Mouse (Mus musculus): ENCODE measurements around the gene Adam19.
"Not testable (repeated sequence)": the region's sequence is repeated elsewhere in the genome, so short reads cannot be mapped to it uniquely, and the experiment has no call there.

The Adam19 gene

DNA sequence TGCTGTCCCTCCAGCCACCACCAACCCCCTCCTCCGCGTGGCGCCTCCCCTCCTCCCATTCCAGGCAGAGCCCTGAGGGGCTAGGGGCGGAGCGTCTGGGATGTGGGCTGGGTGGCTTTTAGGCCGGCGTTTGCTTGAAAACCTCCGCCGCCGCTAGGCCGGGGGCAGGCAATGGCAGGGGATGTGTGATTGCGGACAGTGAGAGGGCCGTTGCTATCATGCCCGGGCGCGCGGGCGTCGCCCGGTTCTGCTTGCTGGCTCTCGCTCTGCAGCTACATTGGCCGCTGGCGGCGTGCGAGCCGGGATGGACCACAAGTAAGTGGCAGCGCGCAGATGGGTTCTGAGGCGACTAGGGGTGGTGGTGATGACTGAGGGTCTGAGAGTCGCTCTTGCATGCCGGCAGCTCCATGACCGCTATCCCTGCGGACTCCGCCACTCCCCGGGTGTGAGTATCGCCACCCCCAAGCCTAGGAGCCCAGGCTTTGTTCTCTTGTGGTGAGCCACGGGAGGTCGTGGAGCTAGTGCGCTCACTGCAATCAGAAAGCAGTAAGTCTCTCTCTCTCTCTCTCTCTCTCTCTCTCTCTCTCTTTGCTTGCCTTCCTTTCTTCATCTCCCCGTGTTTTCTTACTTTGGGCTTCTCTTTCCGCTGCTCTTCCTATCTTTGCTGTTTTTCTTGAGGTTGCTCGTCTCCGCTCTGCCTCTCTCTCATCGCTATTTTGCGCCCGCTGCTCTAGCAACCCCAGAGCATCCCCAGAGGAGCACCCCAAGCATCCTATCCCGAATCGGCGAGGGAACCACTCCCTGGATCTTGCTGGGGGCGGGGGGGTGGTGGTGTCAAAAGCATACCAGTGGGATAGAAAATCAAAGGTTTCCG is at the start of gene Adam19:
Gene Adam19, plus strand, starts transcription at position 97 of the 874 bp plus-strand sequence.
- peak; percentile 70 to 72 for DNase-seq

DNA sequence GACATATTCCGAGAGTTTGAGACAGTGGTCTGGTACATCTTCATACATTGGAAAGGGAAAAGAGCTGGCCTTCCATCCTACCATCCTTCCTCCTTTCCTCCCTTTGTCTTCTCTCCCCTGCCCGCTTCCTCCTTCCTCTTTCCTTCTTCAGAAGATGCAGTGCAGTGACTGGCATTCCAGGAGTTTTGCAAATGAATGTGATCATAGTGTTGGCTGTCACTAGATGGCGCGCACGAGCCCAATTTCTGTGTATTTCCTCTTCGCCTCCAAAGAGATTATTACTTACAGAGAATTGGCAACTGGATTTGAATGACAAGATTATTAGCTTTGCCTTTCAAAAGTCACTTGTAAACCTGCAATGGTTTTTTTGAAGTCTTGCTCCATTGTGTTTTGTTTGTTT is 39.7 kb upstream of the Adam19 start:
- peak; percentile 68 to 71 for DNase-seq

DNA sequence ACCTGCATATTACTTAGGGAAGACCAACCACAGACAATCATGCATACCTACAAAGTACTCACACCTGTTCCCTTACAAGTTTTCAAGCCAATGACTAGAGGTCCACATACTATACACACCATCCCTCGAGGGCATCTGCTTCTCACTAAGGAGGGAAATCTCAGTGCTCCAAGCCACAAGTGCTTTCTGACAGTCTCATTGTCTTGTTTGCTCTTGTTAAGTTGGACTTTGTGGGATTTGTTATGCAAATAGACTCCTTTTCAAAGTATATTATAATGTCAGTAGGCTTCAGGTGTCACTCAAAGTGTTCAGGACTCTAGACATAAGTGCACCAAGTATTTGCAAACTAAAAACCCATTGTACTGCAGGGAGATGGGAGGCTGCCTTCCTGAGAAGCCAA is 35.5 kb upstream of the Adam19 start:
- no peak for DNase-seq

DNA sequence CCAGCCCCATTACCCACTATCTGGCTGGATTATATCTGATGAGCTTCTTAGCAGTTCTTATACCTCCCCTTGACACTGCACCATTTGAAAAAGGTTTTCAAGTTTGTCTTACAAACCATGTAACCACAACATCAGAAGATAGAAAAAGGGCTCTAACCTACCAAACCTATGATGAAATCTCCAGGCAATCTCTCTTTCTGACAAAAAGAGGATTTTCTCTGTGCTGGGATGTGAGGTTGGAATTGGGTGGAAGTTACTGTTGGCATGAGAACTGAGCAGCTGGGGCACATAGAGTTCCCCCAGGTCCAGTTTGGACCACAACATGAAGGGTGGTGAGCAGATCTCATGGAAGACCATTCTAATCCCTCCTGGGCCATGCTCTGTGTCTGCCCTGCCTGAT is 33.9 kb upstream of the Adam19 start:
- no peak for DNase-seq

DNA sequence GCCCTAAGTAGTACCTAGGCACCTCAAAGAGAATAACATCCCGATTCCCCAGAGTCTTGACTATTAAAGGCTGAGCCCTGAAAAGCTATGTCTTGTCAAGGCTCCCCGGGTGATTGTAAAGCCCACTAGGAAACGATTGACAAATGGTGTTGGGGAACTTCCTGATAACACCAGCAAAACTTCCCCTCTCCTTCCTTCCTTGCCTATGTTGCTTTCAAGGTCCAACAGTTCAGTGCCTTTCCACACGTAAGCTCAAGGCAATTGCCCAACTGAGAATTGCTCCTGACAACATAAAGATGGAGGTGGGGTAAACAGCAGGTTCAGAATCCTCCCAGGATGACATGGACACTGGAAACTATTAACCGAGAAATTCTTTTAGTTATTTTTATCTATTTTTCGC is 32.8 kb upstream of the Adam19 start:
- DNase-seq, result no peak

DNA sequence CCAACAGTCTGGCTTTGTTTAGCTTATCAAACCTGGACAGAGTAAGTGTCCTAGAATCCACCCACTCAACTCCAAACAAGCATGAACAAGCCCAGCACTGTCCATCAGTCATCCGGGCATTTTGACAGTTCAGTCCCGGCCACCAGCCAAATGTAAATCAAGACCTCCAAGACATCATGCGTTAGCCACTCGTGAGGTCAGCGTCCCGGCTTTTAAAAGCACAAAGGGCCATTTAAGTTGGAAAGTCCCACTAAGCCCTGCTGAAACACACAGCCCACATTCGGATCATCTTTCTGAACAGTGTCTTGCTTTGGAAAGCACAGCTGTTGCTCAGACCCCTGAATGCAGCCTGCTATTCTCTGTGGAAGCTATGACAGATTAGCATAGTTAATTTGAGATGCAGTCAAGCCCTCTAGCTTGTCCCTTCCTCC is 29.8 kb upstream of the Adam19 start:
- no peak for DNase-seq

DNA sequence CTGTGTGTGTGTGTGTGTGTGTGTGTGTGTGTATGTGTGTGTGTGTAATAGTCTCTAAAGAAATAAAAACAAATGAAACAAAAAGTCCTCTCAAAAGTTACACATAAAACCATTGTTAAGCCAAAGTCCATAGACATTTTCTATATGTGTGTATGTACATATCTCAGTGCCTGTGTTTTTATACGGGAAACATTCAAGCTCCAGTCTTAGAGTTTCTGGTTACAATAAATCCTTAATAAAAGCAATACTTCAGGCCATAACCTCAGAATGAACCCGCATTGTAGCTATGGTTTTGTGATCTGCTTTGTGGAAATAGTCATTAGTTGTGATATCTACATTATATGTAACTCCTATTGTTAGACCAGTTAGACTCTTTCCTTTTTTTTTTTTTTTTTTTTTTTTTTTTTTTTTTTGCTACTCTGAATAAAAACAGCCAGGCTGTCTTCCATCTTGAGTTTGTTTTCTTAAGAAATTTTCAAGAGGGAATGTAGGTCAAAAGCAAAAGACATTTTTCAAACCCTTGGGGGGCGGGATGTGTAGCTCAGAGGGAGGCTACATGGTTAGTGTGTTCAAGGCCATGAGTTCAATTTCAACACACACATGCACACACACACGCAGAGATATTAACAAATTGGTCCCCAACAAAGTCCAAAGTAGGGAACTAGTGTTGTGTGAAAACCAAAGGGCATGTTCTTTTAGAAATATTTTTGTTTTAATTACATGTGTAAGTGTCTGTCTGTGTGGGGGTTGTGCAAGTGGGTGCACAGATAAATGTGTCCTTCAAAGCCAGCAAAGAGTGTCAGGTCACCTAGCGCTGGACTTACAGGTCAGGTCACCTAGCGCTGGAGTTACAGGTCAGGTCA is 27.6 kb upstream of the Adam19 start:
- DNase-seq, result no peak

DNA sequence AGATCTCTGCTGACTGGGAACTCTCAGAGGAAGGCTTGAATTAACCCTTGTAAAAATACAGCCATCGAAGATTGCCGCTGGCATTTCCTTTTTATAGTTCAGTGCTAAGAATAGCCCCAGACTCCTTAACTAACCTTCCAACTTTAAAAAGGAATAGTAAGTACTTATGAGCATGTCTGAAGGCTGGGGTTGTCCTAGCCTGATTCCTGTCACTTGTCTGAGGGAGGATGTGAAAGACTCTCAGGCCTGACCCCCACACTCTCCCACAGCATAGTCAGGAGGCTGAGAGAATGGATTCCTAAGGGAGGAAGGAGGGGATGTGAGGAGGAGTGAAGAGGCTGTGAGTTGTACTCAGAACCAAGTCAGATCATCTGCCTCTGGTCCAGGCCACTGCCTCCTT is 26.3 kb upstream of the Adam19 start:
- DNase-seq, result no peak

DNA sequence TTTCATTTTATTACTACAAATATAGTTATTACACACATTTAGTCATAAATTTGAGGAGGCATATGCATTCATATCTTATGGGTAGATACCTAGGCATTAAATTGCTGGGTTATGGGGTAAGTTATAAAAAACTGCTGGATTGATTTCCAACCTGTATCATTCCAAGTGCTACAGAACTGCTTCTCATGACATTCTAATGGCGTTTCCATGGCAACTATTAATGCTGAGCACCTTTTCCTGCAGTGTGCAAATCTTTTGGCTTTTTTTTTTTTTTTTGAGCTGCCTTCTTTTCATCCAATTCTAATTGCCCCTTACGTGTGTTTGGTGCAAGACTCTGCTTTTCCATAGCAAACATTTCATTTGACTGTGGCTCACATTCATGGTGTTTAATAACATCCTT is 25.8 kb upstream of the Adam19 start:
- no peak for DNase-seq

DNA sequence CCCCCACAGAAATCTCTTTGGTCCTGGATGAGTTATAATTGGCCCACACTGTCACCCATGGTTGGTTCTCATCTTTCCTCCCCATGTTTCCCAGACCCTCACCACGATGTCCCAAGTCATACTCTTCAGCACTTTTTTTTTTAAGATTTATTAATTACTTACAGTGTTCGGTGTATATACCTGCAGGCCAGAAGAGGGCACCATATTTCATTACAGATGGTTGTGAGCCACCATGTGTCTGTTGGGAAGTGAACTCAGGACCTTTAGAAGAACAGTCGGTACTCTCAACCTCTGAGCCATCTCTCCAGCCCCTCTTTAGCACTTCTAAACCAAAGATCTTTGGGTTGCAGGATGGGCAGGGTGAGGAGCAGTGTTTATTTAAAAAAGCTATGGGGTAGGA is 24.3 kb upstream of the Adam19 start:
- DNase-seq, result peak; percentile 41 to 50

DNA sequence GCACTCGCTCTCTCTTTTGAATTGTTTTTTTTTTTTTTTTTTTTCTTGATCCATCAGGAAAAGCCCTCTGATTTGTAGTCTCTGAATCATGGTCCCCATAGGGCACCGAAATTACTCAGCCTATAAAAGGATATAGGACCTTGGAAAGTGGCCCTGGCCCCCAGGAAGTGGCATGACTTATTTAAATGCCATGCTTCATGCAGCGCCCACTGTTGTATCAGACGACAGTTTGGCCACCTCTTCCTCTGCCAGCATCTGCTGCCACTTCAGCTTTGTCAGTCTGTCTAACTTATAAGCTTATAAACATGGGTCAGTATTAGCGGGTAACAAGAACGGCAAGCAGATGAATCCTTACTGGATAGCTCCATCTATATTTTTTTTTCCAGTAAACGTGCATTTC is 22.8 kb upstream of the Adam19 start:
- no peak for DNase-seq

DNA sequence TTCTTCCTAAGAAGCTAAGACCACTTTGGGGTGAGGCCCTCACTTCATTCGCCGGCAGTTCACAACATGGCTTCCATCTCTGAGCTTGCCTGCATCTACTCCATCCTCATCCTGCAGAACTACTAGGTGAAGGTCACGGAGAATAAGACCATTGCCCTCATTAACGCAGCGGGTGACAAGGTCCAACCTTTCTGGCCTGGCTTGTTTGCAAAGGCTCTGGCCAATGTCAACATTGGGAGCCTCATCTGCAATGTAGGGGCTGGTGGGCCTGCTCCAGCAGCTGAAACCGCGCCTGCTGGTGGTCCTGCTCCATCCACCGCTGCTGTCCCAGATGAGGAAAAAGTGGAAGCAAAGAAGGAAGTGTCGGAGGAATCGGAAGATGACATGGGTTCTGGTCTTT is 19.4 kb upstream of the Adam19 start:
- no peak for DNase-seq

DNA sequence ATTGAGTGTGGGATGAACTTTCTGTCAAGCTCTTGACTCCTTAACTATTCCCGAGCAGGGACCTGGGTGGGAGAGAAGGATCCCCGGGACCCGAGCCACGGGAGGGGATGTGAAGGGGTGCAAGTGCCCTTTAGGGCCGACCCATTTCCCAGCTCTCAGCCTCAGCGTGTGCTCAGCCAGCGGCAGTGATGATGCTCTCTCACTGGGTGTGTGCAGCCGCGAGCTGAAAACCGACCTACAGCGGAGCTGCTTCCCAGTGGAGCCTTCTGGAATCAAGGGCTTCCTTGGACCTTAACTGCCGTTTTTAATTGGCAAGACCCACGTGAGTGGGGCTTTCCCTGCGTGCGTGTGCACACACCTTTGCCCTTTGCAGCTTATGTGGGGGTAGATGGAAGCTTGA is 16.9 kb upstream of the Adam19 start:
- DNase-seq, result no peak

DNA sequence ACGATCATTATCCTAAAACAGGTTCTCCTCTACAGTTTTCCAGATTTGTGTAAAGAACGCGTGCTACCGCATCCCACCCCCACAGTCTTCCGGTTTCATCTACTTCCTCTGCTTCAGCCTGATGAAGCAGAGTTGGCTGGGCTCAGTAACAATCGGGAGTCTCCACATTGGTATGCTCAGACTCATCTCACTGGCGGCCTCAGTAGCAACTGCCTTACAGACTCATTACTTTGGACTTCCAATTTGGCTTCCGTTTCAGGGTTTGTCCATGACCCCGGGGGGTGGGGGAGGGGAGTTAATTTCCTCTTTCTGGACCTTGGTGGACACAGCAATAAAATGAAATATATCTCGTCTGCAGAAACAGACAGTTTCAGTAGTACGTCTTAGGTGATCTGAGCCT is 16.5 kb upstream of the Adam19 start:
- no peak for DNase-seq

DNA sequence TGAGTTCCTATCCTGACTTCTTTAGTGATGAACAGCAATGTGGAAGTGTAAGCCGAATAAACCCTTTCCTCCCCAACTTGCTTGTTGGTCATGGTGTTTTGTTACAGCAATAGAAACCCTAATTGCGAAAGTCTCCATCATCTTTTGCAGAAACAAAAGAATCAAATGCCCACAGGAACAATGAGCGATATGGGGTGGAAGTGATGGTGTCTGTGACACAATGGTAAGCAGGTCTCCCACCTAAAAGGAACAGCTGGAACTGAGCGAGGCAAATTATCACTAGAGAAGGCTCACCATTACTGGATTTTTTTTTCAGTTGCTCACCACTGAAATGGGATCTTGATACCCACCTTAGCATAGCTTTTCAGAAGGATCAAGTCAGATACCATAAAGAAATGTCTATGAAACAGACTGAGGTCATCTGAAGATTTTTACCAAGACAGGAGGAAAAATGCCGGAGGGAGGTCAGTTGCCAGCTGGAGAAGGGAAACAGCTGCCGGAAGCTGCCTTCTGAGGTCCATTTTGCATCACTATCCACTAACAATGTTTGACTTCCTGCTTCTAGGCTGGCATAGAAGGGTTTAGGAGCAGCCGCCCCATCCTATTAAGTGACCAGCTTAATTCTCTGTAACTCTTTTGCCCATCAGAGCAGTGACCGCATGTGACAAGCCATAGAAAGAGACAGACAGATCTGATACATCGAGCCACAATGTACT is 14.8 kb upstream of the Adam19 start:
- no peak for DNase-seq

DNA sequence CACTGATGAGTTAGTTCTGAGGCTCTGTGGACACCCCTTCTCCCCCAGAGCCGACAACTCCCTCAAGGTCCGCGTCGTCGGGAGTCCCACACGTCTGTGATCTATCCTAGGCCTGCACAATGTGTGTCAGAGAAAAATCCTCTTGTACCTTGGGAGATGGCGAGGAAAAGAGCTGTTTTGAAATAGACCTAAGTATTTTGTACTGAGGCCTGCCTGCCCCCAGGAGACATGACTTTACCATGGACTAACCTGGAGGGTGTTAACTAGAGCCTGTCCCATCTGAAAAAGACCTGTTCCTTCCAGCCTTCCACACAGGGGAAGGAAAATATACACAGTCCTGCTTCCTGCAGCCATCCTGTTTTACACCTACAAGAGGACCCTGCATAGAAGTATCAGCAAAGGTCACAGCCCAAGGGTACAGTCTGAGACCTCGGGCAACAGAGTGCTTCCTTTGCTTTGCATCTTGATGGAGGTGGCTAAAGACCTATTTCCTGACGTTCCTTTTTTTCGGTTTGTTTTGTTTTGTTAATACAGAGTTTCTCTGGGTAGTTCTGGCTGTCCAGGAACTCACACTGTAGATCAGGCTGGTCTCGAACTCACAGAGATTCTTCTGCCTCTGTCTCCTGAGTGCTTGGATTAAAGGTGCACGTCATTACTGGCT is 14.1 kb upstream of the Adam19 start:
- no peak for DNase-seq

DNA sequence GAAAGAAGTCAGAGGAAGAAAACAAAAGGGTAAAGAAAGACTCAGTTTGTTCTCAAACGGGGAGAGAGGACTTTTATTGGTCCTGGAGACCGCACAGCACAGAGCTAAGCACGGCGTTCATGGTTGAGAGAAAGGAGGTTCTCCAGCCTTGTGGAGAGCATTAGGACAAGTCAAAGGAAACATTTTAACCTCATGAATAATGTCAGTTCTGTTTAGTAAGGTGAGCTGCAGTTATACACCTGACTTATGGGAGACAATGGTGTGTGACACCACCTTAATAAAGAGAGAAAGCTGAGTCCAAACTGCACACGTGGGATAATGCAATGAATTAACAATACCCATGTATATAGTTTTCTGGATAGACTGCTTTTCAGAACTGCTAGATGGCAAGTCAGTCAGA is 11.0 kb upstream of the Adam19 start:
- DNase-seq, result no peak

DNA sequence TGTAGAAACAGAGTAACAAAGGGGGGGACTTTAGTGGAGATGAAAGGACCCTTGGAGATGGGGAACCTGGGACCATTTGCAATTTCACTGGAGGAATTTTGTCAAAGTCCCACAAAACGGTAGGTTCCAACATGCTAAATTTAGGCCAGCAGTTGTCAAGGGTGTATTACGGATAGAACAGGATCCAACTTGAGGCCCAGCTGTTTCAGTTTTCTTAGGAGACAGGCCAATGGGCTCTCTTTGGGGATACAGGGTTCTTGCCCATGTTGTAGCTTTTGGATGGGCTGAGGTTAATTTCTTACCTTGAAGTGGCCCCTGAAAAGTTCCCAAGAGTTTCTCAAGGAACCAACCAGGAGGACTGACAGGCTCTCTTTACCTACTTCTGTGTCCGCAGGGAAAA is 8.5 kb upstream of the Adam19 start:
- no peak for DNase-seq

DNA sequence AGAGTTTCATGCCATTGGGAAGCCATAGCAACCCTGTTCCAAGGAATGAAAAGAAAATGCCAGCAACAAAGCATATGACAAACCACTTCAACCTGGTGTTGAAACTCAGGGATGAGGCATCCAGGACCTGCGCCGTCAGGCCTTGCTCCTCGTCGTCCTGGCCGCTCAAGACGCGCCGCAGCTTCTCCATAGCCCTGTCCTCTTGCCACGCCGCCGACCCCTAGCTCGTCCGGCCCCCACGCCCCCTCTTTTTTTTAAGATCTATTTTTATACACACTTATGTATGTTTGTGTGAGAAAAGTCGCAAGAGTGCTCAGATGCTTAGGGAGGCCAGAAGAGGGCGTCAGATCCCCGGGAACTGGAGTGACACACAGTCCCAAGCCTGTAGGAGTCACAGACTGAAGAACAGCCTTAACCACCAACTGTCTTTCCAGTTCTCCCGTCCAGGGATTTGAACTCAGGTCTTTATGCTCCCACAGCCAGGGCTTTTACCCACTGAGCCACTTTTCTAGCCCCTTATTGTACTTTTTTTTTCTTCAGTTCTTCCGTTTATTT is 3.6 kb upstream of the Adam19 start, which contains the start of gene Gm12166:
Gene Gm12166, minus strand, starts transcription at position 217 of the 555 bp plus-strand sequence.
- DNase-seq, result peak; percentile 75 to 76

DNA sequence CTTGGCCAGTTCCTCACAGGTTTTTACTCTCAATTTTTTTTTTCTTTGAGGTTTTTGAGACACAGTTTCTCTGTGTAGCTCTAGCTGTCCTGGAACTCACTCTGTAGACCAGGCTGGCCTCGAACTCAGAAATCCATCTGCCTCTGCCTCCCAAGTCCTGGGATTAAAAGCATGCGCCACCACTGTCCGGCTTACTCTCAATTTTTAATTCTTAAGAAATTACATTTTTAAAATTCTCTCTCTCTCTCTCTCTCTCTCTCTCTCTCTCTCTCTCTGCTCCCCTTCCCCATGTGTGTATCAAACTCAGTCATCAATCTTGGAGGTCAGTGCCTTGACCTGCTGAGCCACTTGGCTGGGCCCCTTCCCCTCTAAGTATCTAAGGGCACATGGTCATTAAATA is 2.3 kb upstream of the Adam19 start:
- not testable (repeated sequence) for DNase-seq

DNA sequence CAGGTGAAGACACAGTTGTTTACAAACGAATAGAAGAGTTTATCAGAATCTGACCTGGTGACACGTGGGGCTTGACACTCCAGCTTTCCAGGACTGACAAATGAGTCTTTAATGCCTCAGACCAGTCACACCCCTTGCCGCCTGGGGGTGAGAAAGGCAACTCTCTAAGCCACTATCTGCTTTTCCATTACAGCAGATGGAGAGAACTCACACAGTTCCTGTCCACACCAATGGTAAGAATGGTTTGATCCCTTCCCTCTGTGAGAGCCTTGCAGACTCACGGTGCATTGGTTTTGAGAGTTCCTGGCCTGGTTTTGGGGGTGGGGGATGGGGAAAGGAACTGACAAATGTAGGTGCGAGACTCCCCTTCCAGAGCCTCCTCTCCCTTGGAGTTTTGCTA is 1.5 kb upstream of the Adam19 start:
- DNase-seq, result no peak

Data from B cell, adult 2 months (primary cell).